Mouse (Mus musculus) heart, postnatal 10 days (tissue): ENCODE results near the gene Arap1. TPM values are rescaled to one million over a fixed set of nuclear protein-coding genes. Genes with fewer than 3 reads are reported as not detected.

Experiments
- DNase-seq, 2 experiments: peaks; one replicate each; pipeline ENCODE4 v3.0.0; 2021
- intact Hi-C: fragments of 180-260 bp; cut with DNase I; formaldehyde crosslinking; loops from one replicate; pipeline ENCODE4 v1.15.1; 2025
- total RNA-seq, 2 experiments: library from RNA; stranded (reverse); gene quantifications; 2 replicates each; pipeline ENCODE4 v1.2.3; 2021

The Arap1 gene
- total RNA-seq, 2 experiments from 2014 or later: 49.4 to 50.7 TPM

GRCm38 (mm10) chr7:101355551-101356100, 7.8 kb downstream of the Arap1 start:
- intact Hi-C loops: no loop called here
- DNase-seq: no peak

GRCm38 (mm10) chr7:101356868-101357267, 9.0 kb downstream of the Arap1 start:
- DNase-seq: no peak
- intact Hi-C loops: no loop called here

GRCm38 (mm10) chr7:101360406-101360805, 12.5 kb downstream of the Arap1 start:
- intact Hi-C loops: no loop called here
- no peak for DNase-seq

- DNase-seq: no peak
Measured at GRCm38 (mm10) chr7:101361021-101361420, 13.2 kb downstream of the Arap1 start.

GRCm38 (mm10) chr7:101361767-101362166, 13.9 kb downstream of the Arap1 start:
- intact Hi-C loops: no loop called here
- no peak for DNase-seq

More at GRCm38 (mm10) chr7:101361021-101361420, 13.2 kb downstream of the Arap1 start:
- intact Hi-C loops: no loop called here

GRCm38 (mm10) chr7:101362791-101363191, 14.9 kb downstream of the Arap1 start:
- intact Hi-C loops: no loop called here
- DNase-seq: no peak

GRCm38 (mm10) chr7:101363914-101364313, 16.0 kb downstream of the Arap1 start:
- no peak for DNase-seq
- intact Hi-C loops: no loop called here

- no peak for DNase-seq
- intact Hi-C loops: no loop called here
Measured at GRCm38 (mm10) chr7:101367901-101368852, 20.3 kb downstream of the Arap1 start.

GRCm38 (mm10) chr7:101369666-101370065, 21.8 kb downstream of the Arap1 start:
- intact Hi-C loops: loop anchor here (5.0 kb wide), 1 partner anchor 137 kb away; no protein-coding TSS in a partner anchor
- no peak for DNase-seq

GRCm38 (mm10) chr7:101373082-101373481, 25.2 kb downstream of the Arap1 start:
- intact Hi-C loops: loop anchor here (5.0 kb wide), 1 partner anchor 141 kb away; no protein-coding TSS in a partner anchor
- DNase-seq: no peak

GRCm38 (mm10) chr7:101374155-101374554, 26.3 kb downstream of the Arap1 start:
- DNase-seq: peak; percentile 63 to 73
- intact Hi-C loops: loop anchor here (1.0 to 5.0 kb wide), 3 partner anchors 64 to 313 kb away; no protein-coding TSS in a partner anchor

- intact Hi-C loops: no loop called here
- no peak for DNase-seq
Measured at GRCm38 (mm10) chr7:101376701-101377340, 29.0 kb downstream of the Arap1 start.

- intact Hi-C loops: no loop called here
- DNase-seq: peak; percentile 86 to 88
Measured at GRCm38 (mm10) chr7:101377741-101378262, 29.9 kb downstream of the Arap1 start.

GRCm38 (mm10) chr7:101378285-101378684, 30.4 kb downstream of the Arap1 start:
- intact Hi-C loops: no loop called here
- no peak for DNase-seq

GRCm38 (mm10) chr7:101378796-101379465, 31.1 kb downstream of the Arap1 start:
- DNase-seq: no peak
- intact Hi-C loops: no loop called here

GRCm38 (mm10) chr7:101379732-101380131, 31.9 kb downstream of the Arap1 start:
- intact Hi-C loops: no loop called here
- DNase-seq: no peak

GRCm38 (mm10) chr7:101381512-101381911, 33.6 kb downstream of the Arap1 start:
- intact Hi-C loops: no loop called here
- no peak for DNase-seq

- peak; percentile 47 to 53 for DNase-seq
- intact Hi-C loops: no loop called here
Measured at GRCm38 (mm10) chr7:101382378-101382777, 34.5 kb downstream of the Arap1 start.

- intact Hi-C loops: no loop called here
- DNase-seq: no peak
Measured at GRCm38 (mm10) chr7:101383756-101384155, 35.9 kb downstream of the Arap1 start.

- no peak for DNase-seq
- intact Hi-C loops: no loop called here
Measured at GRCm38 (mm10) chr7:101384931-101385330, 37.1 kb downstream of the Arap1 start.
